Mouse (Mus musculus): ENCODE measurements at regions not wholly inside any gene's neighbourhood (a gene's known extent, or its start where the extent isn't known, plus 50 kb on each side); places are given as distances from the start of the nearest gene placed in this dataset.

- no peak for TF ChIP-seq CTCF (IDR thresholded peaks at IDR 0.05; ENCODE audit: extremely low read depth, insufficient read depth, low read length)
- no peak for TF ChIP-seq POLR2A (IDR thresholded peaks at IDR 0.05; ENCODE audit: extremely low read depth, insufficient read depth, low read length)
Observed at GRCm38 (mm10) chr3:131865106-131865505, 220.0 kb upstream of the Dkk2 start.

GRCm38 (mm10) chr3:131867266-131867665, 217.8 kb upstream of the Dkk2 start:
- TF ChIP-seq CTCF (IDR thresholded peaks at IDR 0.05; ENCODE audit: extremely low read depth, insufficient read depth, low read length) = no peak
- TF ChIP-seq POLR2A (IDR thresholded peaks at IDR 0.05; ENCODE audit: extremely low read depth, insufficient read depth, low read length) = no peak
- no peak overlapping the region for H3K27ac ChIP-seq (ENCODE audit: insufficient read depth, low read length)
- no peaks in the 10 kb centered on the region for H3K4me1 ChIP-seq (ENCODE audit: control insufficient read depth, insufficient read depth, low read length)
- H3K4me3 ChIP-seq (ENCODE audit: insufficient read depth, low read length) = no peak overlapping the region

More at GRCm38 (mm10) chr3:131865106-131865505, 220.0 kb upstream of the Dkk2 start:
- H3K4me3 ChIP-seq (ENCODE audit: insufficient read depth, low read length) = no peak overlapping the region
- H3K27ac ChIP-seq (ENCODE audit: insufficient read depth, low read length) = no peak overlapping the region
- H3K4me1 ChIP-seq (ENCODE audit: control insufficient read depth, insufficient read depth, low read length) = no peaks in the 10 kb centered on the region

DNA sequence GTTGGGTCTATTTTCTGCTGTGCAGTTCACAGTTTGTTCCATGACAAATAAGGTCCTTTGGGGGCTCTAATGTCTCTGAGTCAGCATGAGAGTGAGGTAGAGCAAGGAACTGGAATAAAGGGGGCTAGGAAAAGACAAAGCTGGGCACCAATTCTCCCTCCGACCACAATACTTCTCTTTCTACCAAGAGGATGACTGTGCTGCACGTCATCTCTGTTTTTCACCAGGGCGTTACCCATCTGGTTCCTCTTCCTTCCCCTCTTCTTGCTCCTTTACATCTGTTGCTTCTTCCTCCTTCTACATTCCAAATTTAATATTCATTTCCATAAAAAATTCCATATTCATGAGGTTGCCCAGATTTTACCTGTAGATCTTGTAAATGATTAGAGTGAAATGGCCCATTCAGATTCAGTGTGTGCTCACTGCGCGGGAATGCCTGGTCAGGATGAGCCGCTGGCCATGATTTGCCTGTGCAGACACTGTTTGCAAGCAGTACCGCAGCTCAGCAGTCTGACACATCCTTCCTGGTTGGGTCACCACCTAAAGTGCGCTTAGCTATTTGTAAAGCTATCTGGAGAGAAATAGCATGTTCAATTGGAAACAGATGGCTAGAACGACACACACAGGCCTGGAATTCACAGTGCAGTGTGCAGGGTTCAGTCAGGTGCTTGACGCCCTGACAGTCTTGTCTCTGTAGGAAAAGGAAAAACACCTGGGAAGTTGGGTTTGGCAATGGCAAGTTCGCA, 216.7 kb upstream of the Dkk2 start:
- H3K4me3 ChIP-seq (ENCODE audit: insufficient read depth, low read length) = no peak overlapping the region

DNA sequence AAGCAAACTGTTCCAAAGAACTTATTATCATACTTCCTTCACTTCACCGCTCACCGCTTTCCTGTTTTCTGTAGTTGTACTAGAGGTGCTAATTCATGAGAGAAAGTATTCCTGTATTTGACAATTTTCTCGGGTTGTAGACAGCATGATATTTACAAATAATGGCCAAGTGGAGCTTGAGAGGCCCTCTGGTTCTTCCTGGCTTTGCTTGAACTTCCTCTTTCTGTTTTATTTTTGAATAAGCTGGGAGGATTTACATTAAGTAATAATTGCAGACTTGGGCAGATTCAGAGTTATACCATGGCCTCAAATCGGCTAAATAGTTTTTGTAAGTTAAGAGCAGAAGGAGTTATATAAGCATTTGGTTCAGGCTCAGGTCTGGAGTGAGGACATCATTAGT, 215.8 kb upstream of the Dkk2 start:
- TF ChIP-seq CTCF (IDR thresholded peaks at IDR 0.05; ENCODE audit: extremely low read depth, insufficient read depth, low read length) (no peak), POLR2A (IDR thresholded peaks at IDR 0.05; ENCODE audit: extremely low read depth, insufficient read depth, low read length) (no peak)
- Histone ChIP-seq H3K27ac (ENCODE audit: insufficient read depth, low read length) (no peak overlapping the region), H3K4me3 (ENCODE audit: insufficient read depth, low read length) (no peak overlapping the region), H3K4me1 (ENCODE audit: control insufficient read depth, insufficient read depth, low read length) (no peaks in the 10 kb centered on the region)

More for the DNA sequence above, 216.7 kb upstream of the Dkk2 start:
- TF ChIP-seq CTCF (IDR thresholded peaks at IDR 0.05; ENCODE audit: extremely low read depth, insufficient read depth, low read length) (no peak), POLR2A (IDR thresholded peaks at IDR 0.05; ENCODE audit: extremely low read depth, insufficient read depth, low read length) (no peak)
- no peaks in the 10 kb centered on the region for H3K4me1 ChIP-seq (ENCODE audit: control insufficient read depth, insufficient read depth, low read length)
- H3K27ac ChIP-seq (ENCODE audit: insufficient read depth, low read length) = no peak overlapping the region

- no peak overlapping the region for H3K4me3 ChIP-seq (ENCODE audit: insufficient read depth, low read length)
- H3K27ac ChIP-seq (ENCODE audit: insufficient read depth, low read length) = no peak overlapping the region
- H3K4me1 ChIP-seq (ENCODE audit: control insufficient read depth, insufficient read depth, low read length) = no peaks in the 10 kb centered on the region
- TF ChIP-seq POLR2A (IDR thresholded peaks at IDR 0.05; ENCODE audit: extremely low read depth, insufficient read depth, low read length) (no peak), CTCF (IDR thresholded peaks at IDR 0.05; ENCODE audit: extremely low read depth, insufficient read depth, low read length) (no peak)
Observed at GRCm38 (mm10) chr3:131882667-131883066, 202.4 kb upstream of the Dkk2 start.

DNA sequence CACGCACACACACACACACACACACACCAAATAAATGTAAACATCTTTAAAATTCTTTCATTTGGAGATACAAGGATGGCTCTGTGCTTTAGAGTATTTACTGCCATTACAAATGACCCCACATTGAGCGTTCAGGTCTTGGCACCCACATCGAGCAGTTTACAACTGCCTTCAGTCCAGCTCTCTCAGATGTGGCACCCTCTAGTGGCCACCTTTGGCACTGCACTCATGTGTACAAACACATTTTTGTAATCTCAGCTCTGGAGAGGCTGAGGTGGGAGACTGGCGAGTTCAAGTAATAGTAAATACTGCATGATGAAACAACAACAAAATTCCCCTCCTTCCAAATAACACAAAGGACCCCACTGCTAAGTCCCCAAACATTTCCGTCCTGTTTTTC, 198.6 kb upstream of the Dkk2 start:
- no peak overlapping the region for H3K27ac ChIP-seq (ENCODE audit: insufficient read depth, low read length)
- H3K4me3 ChIP-seq (ENCODE audit: insufficient read depth, low read length) = no peak overlapping the region
- H3K4me1 ChIP-seq (ENCODE audit: control insufficient read depth, insufficient read depth, low read length) = no peaks in the 10 kb centered on the region
- TF ChIP-seq CTCF (IDR thresholded peaks at IDR 0.05; ENCODE audit: extremely low read depth, insufficient read depth, low read length) = peak; percentile 42
- no peak for TF ChIP-seq POLR2A (IDR thresholded peaks at IDR 0.05; ENCODE audit: extremely low read depth, insufficient read depth, low read length)

- no peak overlapping the region for H3K4me3 ChIP-seq (ENCODE audit: insufficient read depth, low read length)
- no peak overlapping the region for H3K27ac ChIP-seq (ENCODE audit: insufficient read depth, low read length)
- TF ChIP-seq POLR2A (IDR thresholded peaks at IDR 0.05; ENCODE audit: extremely low read depth, insufficient read depth, low read length) = no peak
- no peak for TF ChIP-seq CTCF (IDR thresholded peaks at IDR 0.05; ENCODE audit: extremely low read depth, insufficient read depth, low read length)
- no peaks in the 10 kb centered on the region for H3K4me1 ChIP-seq (ENCODE audit: control insufficient read depth, insufficient read depth, low read length)
Observed at GRCm38 (mm10) chr3:131886984-131887383, 198.1 kb upstream of the Dkk2 start.

DNA sequence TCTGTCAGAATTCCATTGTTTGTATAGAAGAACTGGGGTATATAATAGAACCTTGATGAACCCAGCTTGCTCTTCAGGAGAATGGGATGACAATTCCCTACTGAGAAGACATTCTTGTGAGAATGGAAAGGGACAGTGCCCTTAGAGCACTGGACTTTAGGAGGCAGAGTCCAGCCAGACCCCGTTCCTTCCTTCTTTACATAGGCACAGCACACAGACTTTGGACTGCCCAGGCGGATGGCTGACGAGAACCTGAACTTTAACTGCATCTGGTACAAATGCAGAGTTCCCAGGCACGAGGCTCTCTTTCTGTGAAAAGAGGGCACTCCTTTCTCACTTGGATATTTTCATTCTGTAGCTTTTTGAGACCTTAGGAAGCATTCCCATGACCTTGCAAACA, 197.4 kb upstream of the Dkk2 start:
- H3K4me3 ChIP-seq (ENCODE audit: insufficient read depth, low read length) = no peak overlapping the region
- TF ChIP-seq POLR2A (IDR thresholded peaks at IDR 0.05; ENCODE audit: extremely low read depth, insufficient read depth, low read length) (no peak), CTCF (IDR thresholded peaks at IDR 0.05; ENCODE audit: extremely low read depth, insufficient read depth, low read length) (no peak)
- no peaks in the 10 kb centered on the region for H3K4me1 ChIP-seq (ENCODE audit: control insufficient read depth, insufficient read depth, low read length)

GRCm38 (mm10) chr3:131891941-131892340, 193.2 kb upstream of the Dkk2 start:
- Histone ChIP-seq H3K4me1 (ENCODE audit: control insufficient read depth, insufficient read depth, low read length) (no peaks in the 10 kb centered on the region), H3K4me3 (ENCODE audit: insufficient read depth, low read length) (no peak overlapping the region), H3K27ac (ENCODE audit: insufficient read depth, low read length) (no peak overlapping the region)
- TF ChIP-seq CTCF (IDR thresholded peaks at IDR 0.05; ENCODE audit: extremely low read depth, insufficient read depth, low read length) (no peak), POLR2A (IDR thresholded peaks at IDR 0.05; ENCODE audit: extremely low read depth, insufficient read depth, low read length) (no peak)

More for the DNA sequence above, 197.4 kb upstream of the Dkk2 start:
- no peak overlapping the region for H3K27ac ChIP-seq (ENCODE audit: insufficient read depth, low read length)

- H3K4me1 ChIP-seq (ENCODE audit: control insufficient read depth, insufficient read depth, low read length) = no peaks in the 10 kb centered on the region
- TF ChIP-seq POLR2A (IDR thresholded peaks at IDR 0.05; ENCODE audit: extremely low read depth, insufficient read depth, low read length) (no peak), CTCF (IDR thresholded peaks at IDR 0.05; ENCODE audit: extremely low read depth, insufficient read depth, low read length) (no peak)
- no peak overlapping the region for H3K4me3 ChIP-seq (ENCODE audit: insufficient read depth, low read length)
- H3K27ac ChIP-seq (ENCODE audit: insufficient read depth, low read length) = no peak overlapping the region
Observed at GRCm38 (mm10) chr3:131893061-131893804, 191.9 kb upstream of the Dkk2 start.
